Mouse (Mus musculus) heart, embryonic 15.5 days (tissue): ENCODE measurements around the gene Jarid2. TPM values are rescaled to one million over a fixed set of nuclear protein-coding genes. Genes with fewer than 3 reads are reported as not detected.
A peak's percentile ranks its signal among the peaks of the same experiment; 100 is the strongest.

Source experiments
- ATAC-seq: fragments of 200-750 bp; cut with Nextera tagmentation; replicated peaks from 2 replicates; pipeline ENCODE4 v1.8.0; 2017; ENCODE audit warnings: low read depth, moderate TSS enrichment; ENCODE audit not compliant: insufficient number of reproducible peaks, insufficient read depth, low FRiP score
- H3K27ac ChIP-seq: fragments of 300-500 bp; sonication (generic); 2 replicates; pipeline ENCODE4 v1.5.1; 2015; ENCODE audit warnings: mild to moderate bottlenecking, inconsistent platforms
- H3K27me3 ChIP-seq: fragments of 300-500 bp; sonication (generic); 2 replicates; pipeline ENCODE4 v1.6.1; 2015; ENCODE audit warnings: inconsistent platforms
- H3K36me3 ChIP-seq: fragments of 300-500 bp; sonication (generic); 2 replicates; pipeline ENCODE4 v1.6.1; 2015; ENCODE audit warnings: mild to moderate bottlenecking, inconsistent platforms
- H3K4me1 ChIP-seq: fragments of 300-500 bp; sonication (generic); replicated peaks from 2 replicates; pipeline ENCODE4 v1.6.1; 2015; ENCODE audit warnings: inconsistent platforms
- H3K4me2 ChIP-seq: fragments of 300-500 bp; sonication (generic); 2 replicates; pipeline ENCODE4 v1.6.1; 2015; ENCODE audit warnings: inconsistent platforms, mild to moderate bottlenecking, moderate library complexity
- H3K4me3 ChIP-seq: fragments of 300-500 bp; sonication (generic); 2 replicates; pipeline ENCODE4 v1.5.1; 2015; ENCODE audit warnings: mild to moderate bottlenecking, inconsistent platforms
- H3K9ac ChIP-seq: fragments of 300-500 bp; sonication (generic); 2 replicates; pipeline ENCODE4 v1.6.1; 2015; ENCODE audit warnings: mild to moderate bottlenecking, inconsistent platforms
- H3K9me3 ChIP-seq: fragments of 300-500 bp; sonication (generic); replicated peaks from 2 replicates; pipeline ENCODE4 v1.6.1; 2016; ENCODE audit warnings: inconsistent platforms
- WGBS: fragments of 180-500 bp; shearing (Covaris S2); methylation state at CpG from one replicate; pipeline ENCODE4 v1.1.7; 2015; ENCODE audit warnings: mixed read lengths; 5-methylcytosine and 5-hydroxymethylcytosine counted together
- polyA plus RNA-seq: library from polyadenylated mRNA; unstranded; fragments of >200 nt; fragmentation: Nextera tagmentation; extraction: Ambion mirVana; gene quantifications from 2 replicates; pipeline ENCODE4 v1.2.1, GENCODE M21; 2015

The Jarid2 gene
- polyA plus RNA-seq, 1 experiment from 2014 or later = 19.0 TPM

DNA sequence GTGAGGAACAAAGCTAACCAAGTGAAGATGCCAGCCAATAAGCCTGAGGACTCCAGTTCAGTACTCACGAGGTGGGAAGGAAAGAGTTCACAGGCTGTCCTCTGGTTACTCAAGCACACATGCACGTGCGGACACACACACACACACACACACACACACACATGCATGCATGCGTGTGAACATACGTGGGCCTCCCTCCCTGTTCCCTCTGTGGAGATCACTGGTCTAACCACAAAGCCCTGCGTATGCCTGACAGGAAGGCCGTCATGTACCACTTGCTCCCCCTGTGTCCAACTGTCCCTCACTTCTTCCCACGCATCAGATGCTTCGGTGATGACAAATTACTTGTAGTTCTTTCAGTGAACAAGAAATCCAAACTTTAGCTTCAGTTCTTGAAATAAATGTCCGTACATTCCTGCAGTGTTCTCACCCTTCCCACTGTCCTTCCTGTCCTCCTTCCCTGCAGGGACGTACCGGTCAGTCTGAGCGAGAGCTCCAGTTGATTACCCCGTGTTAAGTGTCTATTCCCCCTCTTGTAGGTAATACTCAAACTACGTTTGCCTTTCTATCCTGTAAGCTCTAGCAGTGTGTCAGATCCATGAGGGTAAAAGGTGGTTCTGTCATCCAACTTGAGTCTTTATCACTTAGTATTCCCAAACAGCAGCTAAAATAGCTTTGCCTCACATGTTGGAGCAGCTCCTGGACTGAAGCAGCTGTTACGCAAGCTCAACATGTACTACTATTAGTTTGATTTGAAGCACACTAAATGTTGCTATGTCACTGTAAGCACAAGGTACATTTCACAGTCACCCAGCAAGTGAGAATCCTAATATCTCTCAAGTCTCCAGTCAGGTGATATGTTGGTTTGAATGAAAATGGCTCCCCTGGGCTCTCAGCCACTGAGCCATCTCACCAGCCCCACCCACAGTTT is 219.3 kb downstream of the Jarid2 start:
- H3K36me3 ChIP-seq = no peaks in the 10 kb centered on the region
- no peak overlapping the region; the same call in 1 of the 2 replicates for H3K27ac ChIP-seq
- 81% methylated on average over 16 of the region's 16 CpGs for WGBS
- no peak overlapping the region for H3K9ac ChIP-seq
- H3K4me3 ChIP-seq = no peak overlapping the region
- H3K27me3 ChIP-seq = no peaks in the 10 kb centered on the region
- no peak overlapping the region for H3K4me2 ChIP-seq
- no peaks in the 10 kb centered on the region for H3K9me3 ChIP-seq
- ATAC-seq = no peak
- H3K4me1 ChIP-seq = peaks cover 34% of the 10 kb centered on the region

DNA sequence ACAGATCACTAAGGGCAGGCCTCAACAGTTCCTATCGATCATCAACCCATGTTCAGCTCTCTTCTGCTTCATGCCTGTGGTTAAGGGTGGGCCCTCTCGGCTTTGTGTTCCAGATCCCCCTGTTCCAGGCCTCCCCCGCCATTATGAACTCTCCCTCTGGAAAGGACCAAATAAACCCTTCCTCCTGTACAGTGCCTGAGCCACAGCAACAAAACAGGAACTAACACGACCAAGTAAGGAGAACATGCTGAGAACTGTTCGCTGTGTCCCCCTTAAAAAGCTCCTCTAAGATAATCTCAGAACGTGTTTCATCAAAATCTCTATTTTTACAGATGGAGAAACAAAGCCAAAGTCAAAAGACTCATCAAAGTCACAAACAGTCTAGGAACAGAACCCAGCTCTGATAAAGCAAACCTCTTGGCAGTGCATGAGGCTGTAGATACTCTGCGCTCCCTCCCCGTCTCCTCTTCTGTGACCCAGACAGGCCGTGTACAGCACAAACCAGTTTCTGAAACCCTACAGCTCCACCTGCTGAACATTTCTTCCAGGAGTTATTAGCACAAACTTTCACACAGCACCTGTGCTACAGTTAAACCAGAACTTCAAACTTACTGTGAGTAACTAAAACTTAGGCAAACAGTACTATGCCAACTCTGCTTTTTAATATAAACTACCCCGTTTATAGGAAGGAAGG is 223.3 kb downstream of the Jarid2 start:
- no peak overlapping the region for H3K4me2 ChIP-seq
- peak; percentile 83 for ATAC-seq
- H3K4me3 ChIP-seq = no peak overlapping the region
- peaks cover 8% of the 10 kb centered on the region; the same call in 1 of the 2 replicates for H3K36me3 ChIP-seq
- no peak overlapping the region for H3K9ac ChIP-seq
- peak overlapping the region; percentile 50 for H3K27ac ChIP-seq
- WGBS = 42% methylated on average over 10 of the region's 10 CpGs
- H3K9me3 ChIP-seq = no peaks in the 10 kb centered on the region
- peaks cover 27% of the 10 kb centered on the region for H3K4me1 ChIP-seq
- no peaks in the 10 kb centered on the region for H3K27me3 ChIP-seq

GRCm38 (mm10) chr13:44953546-44954231 is 224.4 kb downstream of the Jarid2 start:
- no peaks in the 10 kb centered on the region for H3K27me3 ChIP-seq
- no peak overlapping the region for H3K4me2 ChIP-seq
- H3K4me1 ChIP-seq = peaks cover 16% of the 10 kb centered on the region
- H3K9ac ChIP-seq = no peak overlapping the region
- H3K27ac ChIP-seq = no peak overlapping the region
- WGBS = 76% methylated on average over 8 of the region's 8 CpGs
- H3K4me3 ChIP-seq = no peak overlapping the region
- H3K36me3 ChIP-seq = peaks cover 8% of the 10 kb centered on the region; the same call in 1 of the 2 replicates
- ATAC-seq = no peak
- no peaks in the 10 kb centered on the region for H3K9me3 ChIP-seq

- Histone ChIP-seq H3K27ac (no peak overlapping the region), H3K27me3 (no peaks in the 10 kb centered on the region), H3K4me2 (no peak overlapping the region), H3K36me3 (peaks cover 8% of the 10 kb centered on the region; the same call in 1 of the 2 replicates), H3K4me1 (peaks cover 13% of the 10 kb centered on the region), H3K9ac (no peak overlapping the region), H3K9me3 (no peaks in the 10 kb centered on the region), H3K4me3 (no peak overlapping the region)
- ATAC-seq = no peak
- WGBS = 90% methylated on average over 1 of the region's 1 CpGs
Measured at GRCm38 (mm10) chr13:44954232-44954568, 224.9 kb downstream of the Jarid2 start.

GRCm38 (mm10) chr13:44955781-44956180 is 226.5 kb downstream of the Jarid2 start:
- Histone ChIP-seq H3K4me3 (no peak overlapping the region), H3K4me2 (no peak overlapping the region), H3K4me1 (peaks cover 13% of the 10 kb centered on the region), H3K9ac (no peak overlapping the region), H3K27ac (no peak overlapping the region), H3K27me3 (no peaks in the 10 kb centered on the region), H3K9me3 (no peaks in the 10 kb centered on the region), H3K36me3 (peaks cover 8% of the 10 kb centered on the region; the same call in 1 of the 2 replicates)
- 98% methylated on average over 6 of the region's 6 CpGs for WGBS
- no peak for ATAC-seq

DNA sequence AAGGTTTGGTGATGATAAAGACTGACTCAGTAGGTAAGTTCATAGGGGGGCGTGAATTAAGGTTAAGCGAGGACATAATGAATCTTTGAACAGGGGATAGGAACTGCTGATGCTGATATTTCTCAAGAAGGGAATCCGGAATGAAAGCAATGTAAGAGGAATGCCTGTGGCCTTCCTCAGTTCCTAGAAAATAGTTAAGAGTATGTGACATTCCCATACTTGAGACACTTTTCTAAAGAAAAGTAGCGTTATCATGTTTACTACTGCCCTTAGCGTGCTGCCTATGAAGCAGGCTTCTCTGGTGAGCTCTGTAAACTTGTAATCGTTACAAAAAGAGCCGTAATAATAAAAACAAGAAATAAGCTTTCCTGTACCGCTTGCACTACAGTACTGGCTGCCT is 227.8 kb downstream of the Jarid2 start:
- Histone ChIP-seq H3K4me3 (no peak overlapping the region), H3K4me1 (peaks cover 12% of the 10 kb centered on the region), H3K27me3 (no peaks in the 10 kb centered on the region), H3K4me2 (no peak overlapping the region), H3K36me3 (peaks cover 8% of the 10 kb centered on the region; the same call in 1 of the 2 replicates), H3K27ac (no peak overlapping the region), H3K9ac (no peak overlapping the region), H3K9me3 (no peaks in the 10 kb centered on the region)
- WGBS = 90% methylated on average over 8 of the region's 8 CpGs
- no peak for ATAC-seq

DNA sequence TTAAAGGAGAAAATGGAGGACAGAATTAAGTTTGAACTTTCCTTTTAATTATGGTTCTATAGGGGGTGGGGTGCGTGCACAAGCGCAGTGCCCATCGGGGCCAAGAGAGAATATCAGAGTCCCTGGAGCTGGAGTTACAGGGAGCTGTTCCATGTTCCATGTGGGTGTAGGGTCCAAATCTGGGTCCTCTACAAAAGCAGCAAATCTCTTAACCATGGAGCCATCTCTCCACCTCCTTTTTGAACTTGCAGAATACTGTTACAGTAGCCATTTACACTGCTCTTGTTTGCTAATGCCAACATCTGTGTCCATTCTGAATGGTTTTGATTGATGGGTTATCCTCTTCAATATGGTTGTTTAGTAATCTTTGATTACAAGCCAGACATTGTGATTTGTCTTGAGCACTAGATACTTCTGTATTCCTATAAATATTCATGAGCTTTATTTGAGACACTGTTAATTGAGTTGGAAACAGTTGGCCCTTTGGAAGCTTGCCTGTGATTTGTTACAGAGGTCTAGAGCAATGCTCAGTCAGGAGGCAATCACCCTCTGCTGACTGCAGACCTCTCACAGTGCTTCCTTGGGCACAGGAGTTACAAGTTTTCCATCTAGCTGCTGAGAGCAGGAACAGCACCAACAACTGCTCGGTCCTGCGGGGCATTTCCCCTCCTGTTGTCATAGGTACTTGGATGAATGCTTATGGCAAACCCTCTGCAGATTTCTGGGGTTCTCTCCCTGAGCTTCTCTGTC is 231.4 kb downstream of the Jarid2 start:
- ATAC-seq = no peak
- no peak overlapping the region for H3K4me3 ChIP-seq
- H3K36me3 ChIP-seq = peaks cover 7% of the 10 kb centered on the region; the same call in 1 of the 2 replicates
- 0 out of 2 replicates have a peak, but pooled peaks cover 3% of the 10 kb centered on the region for H3K4me1 ChIP-seq
- H3K4me2 ChIP-seq = no peak overlapping the region
- no peak overlapping the region for H3K27ac ChIP-seq
- H3K9me3 ChIP-seq = no peaks in the 10 kb centered on the region
- H3K9ac ChIP-seq = no peak overlapping the region
- H3K27me3 ChIP-seq = no peaks in the 10 kb centered on the region
- WGBS = 85% methylated on average over 5 of the region's 5 CpGs
